Mouse (Mus musculus) myocyte (in vitro differentiated cells): ENCODE measurements around the gene Wnt8b. TPM values are rescaled to one million over a fixed set of nuclear protein-coding genes. Genes with fewer than 3 reads are reported as not detected.

ENCODE experiments used
- H3K27me3 ChIP-seq: one replicate; pipeline ENCODE4 v1.6.1; 2011; ENCODE audit not compliant: control insufficient read depth, insufficient read depth, insufficient read length
- H3K36me3 ChIP-seq: one replicate; pipeline ENCODE4 v1.6.1; 2011; ENCODE audit not compliant: control insufficient read depth, insufficient read depth
- H3K4me2 ChIP-seq: one replicate; pipeline ENCODE4 v1.6.1; 2011; ENCODE audit warnings: low read depth, control low read depth
- H3K4me3 ChIP-seq: one replicate; pipeline ENCODE4 v1.5.1; 2011; ENCODE audit warnings: mild to moderate bottlenecking, control low read depth, moderate library complexity
- H3K79me2 ChIP-seq: one replicate; pipeline ENCODE4 v1.6.1; 2011; ENCODE audit not compliant: control insufficient read depth, insufficient read depth
- H3ac ChIP-seq: one replicate; pipeline ENCODE4 v1.6.1; 2011; ENCODE audit not compliant: control insufficient read depth, insufficient read length
- CEBPB ChIP-seq: IDR thresholded peaks from 2 replicates; pipeline ENCODE4 v1.6.1; 2011; ENCODE audit warnings: mild to moderate bottlenecking, moderate library complexity; ENCODE audit not compliant: poor library complexity, insufficient read depth, severe bottlenecking
- E2F4 ChIP-seq: IDR thresholded peaks from one replicate; pipeline ENCODE4 v1.6.1; 2011; ENCODE audit warnings: mild to moderate bottlenecking, control low read depth, moderate library complexity; ENCODE audit not compliant: insufficient read depth
- MAX ChIP-seq: IDR thresholded peaks from one replicate; pipeline ENCODE4 v1.6.1; 2011; ENCODE audit warnings: low read depth, mild to moderate bottlenecking, control low read depth
- MYOD1 ChIP-seq, 3 experiments: IDR thresholded peaks; one replicate each; pipeline ENCODE4 v1.6.1; 2011; ENCODE audit warnings: control low read depth in 2 of 3, low read depth in 2 of 3, mild to moderate bottlenecking in 2 of 3, moderate library complexity in 1 of 3; ENCODE audit not compliant: insufficient read length in 2 of 3, control insufficient read depth in 1 of 3
- MYOG ChIP-seq, 3 experiments: IDR thresholded peaks; one replicate each; pipeline ENCODE4 v1.6.1; 2011; ENCODE audit warnings: control low read depth in 2 of 3, low read depth in 2 of 3, mild to moderate bottlenecking in 2 of 3; ENCODE audit not compliant: insufficient read length in 2 of 3, control insufficient read depth in 1 of 3, insufficient read depth in 1 of 3
- POLR2A ChIP-seq: IDR thresholded peaks from one replicate; pipeline ENCODE4 v1.6.1; 2011; ENCODE audit warnings: low read depth, mild to moderate bottlenecking, control low read depth, moderate library complexity; ENCODE audit not compliant: insufficient read length
- POLR2AphosphoS2 ChIP-seq: IDR thresholded peaks from one replicate; pipeline ENCODE4 v1.6.1; 2011; ENCODE audit warnings: low read depth, control low read depth; ENCODE audit not compliant: insufficient read length
- REST ChIP-seq: IDR thresholded peaks from one replicate; pipeline ENCODE4 v1.6.1; 2011; ENCODE audit warnings: mild to moderate bottlenecking, control low read depth, moderate library complexity; ENCODE audit not compliant: insufficient read depth, insufficient read length
- SRF ChIP-seq: IDR thresholded peaks from one replicate; pipeline ENCODE4 v1.6.1; 2011; ENCODE audit warnings: low read depth; ENCODE audit not compliant: control insufficient read depth, insufficient read length
- TCF12 ChIP-seq: IDR thresholded peaks from one replicate; pipeline ENCODE4 v1.6.1; 2011; ENCODE audit warnings: mild to moderate bottlenecking, control low read depth; ENCODE audit not compliant: poor library complexity, insufficient read depth, severe bottlenecking
- TCF3 ChIP-seq: IDR thresholded peaks from one replicate; pipeline ENCODE4 v1.6.1; 2011; ENCODE audit warnings: low read depth, control low read depth; ENCODE audit not compliant: insufficient read length
- USF1 ChIP-seq: IDR thresholded peaks from one replicate; pipeline ENCODE4 v1.6.1; 2011; ENCODE audit warnings: low read depth, mild to moderate bottlenecking, control low read depth, moderate library complexity
- polyA plus RNA-seq: library from polyadenylated mRNA; unstranded; fragments of >200 nt; fragmentation: generic; extraction: Trizol; gene quantifications from one replicate; pipeline ENCODE4 v1.2.1, GENCODE M21; 2012; ENCODE audit warnings: missing spikeins

The Wnt8b gene
- polyA plus RNA-seq, 1 experiment: not detected

DNA sequence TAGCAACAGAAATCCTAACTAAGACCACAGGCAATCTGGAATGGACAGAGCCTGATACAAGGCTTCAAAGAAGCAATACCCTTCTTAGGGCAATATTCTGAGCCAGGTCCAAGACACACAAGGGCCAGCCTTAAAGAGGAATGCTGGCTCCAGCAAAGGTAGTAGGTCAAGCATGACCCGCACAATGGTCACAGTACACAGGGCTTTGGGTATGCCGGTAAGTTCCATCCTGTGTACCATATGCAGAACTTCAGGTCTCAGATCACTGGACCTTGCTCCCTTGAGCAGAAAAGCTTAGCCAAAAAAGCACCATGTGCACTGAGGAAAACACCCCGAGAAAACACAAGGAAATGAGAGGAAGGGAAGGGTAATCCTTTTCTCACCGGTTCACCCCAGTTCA lies 60.0 kb downstream of the Wnt8b start:
- no peak overlapping the region for H3K4me2 ChIP-seq
- peaks cover 18% of the 10 kb centered on the region for H3K36me3 ChIP-seq
- peaks cover 24% of the 10 kb centered on the region for H3K79me2 ChIP-seq
- no peak overlapping the region for H3K4me3 ChIP-seq
- TF ChIP-seq POLR2AphosphoS2 (no peak), MYOG (IDR thresholded peaks at IDR 0.05; ENCODE audit: control insufficient read depth in 1 of 3, insufficient read depth in 1 of 3, insufficient read length in 2 of 3, low read depth in 2 of 3) (no peak), MYOD1 (IDR thresholded peaks at IDR 0.05; ENCODE audit: control insufficient read depth in 1 of 3, insufficient read length in 2 of 3, low read depth in 2 of 3) (no peak), TCF3 (no peak), MAX (no peak)
- H3ac ChIP-seq: no peak overlapping the region
- no peaks in the 10 kb centered on the region for H3K27me3 ChIP-seq

DNA sequence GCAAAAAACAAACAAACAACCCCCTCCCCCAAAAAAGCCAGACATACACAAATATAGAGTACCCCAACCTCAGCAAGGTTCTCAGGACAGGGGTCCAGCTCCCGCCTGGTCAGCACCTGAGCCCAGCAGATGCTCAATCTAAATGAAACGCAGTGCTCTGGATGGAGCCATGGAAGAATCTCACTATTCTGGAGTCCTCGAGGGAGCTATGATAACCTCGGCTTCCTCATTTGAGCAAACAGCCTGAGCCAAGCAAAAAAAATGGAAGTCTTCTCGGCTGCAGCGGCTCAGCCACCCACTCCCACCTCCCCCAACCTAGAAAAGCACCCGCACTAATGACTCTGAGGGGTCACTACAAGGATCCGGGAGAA lies 61.2 kb downstream of the Wnt8b start:
- Histone ChIP-seq H3K79me2 (peaks cover 24% of the 10 kb centered on the region), H3K4me2 (peak overlapping the region; percentile 90), H3K27me3 (no peaks in the 10 kb centered on the region), H3ac (peak overlapping the region; percentile 97), H3K4me3 (peak overlapping the region; percentile 99), H3K36me3 (peaks cover 7% of the 10 kb centered on the region)
- TF ChIP-seq TCF3 (no peak), MAX (no peak), TCF12 (no peak), CEBPB (no peak), POLR2A (no peak), USF1 (no peak), POLR2AphosphoS2 (no peak), MYOG (IDR thresholded peaks at IDR 0.05; ENCODE audit: control insufficient read depth in 1 of 3, insufficient read depth in 1 of 3, insufficient read length in 2 of 3, low read depth in 2 of 3) (no peak), E2F4 (no peak)

DNA sequence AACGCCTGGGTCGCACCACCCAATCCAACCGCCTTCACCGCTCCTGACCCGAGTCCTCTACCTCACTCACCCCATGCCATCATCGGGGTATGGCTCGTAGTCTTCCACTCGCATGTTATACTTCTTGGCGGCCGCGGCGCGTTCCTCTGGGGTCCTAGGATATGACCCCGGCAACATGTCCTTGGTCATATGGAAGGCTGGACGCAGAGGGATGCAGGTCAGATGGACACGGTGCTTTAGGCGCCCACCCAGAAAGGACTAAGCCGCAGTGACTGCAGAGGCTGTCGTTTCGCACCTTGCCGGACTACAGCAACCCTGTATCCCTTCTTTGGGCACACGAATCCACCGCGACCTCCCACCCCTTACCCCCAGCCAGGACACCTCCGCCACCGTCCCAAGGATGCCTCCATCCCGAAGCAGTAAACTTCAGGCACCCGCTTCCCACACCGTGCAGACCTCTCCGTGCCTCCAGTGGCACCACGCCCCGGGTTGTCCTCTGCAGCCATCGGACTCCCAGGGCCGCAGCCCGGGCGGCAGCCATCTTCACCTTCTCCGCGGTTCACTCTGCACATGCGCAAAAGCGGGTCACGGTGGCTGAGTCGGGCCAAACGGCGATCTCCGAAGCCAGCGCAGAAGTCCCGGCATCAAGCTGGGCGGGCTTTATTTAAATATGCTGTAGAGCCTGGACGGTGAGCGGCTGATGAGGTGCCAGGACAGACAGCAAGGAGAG lies 61.8 kb downstream of the Wnt8b start, which contains the start of gene Ndufb8:
Gene Ndufb8 (minus strand): TSS at position 580 of the 730 bp plus-strand sequence.
- H3K79me2 ChIP-seq: peaks cover 24% of the 10 kb centered on the region
- H3K36me3 ChIP-seq: peaks cover 2% of the 10 kb centered on the region
- peak within 1 kb of the TSS; percentile 90 for H3K4me2 ChIP-seq
- peak within 1 kb of the TSS; percentile 97 for H3ac ChIP-seq
- H3K4me3 ChIP-seq: peak within 1 kb of the TSS; percentile 99
- TF ChIP-seq MAX (no peak), SRF (no peak), TCF3 (no peak), POLR2A (peak; percentile 94), MYOD1 (IDR thresholded peaks at IDR 0.05; ENCODE audit: control insufficient read depth in 1 of 3, insufficient read length in 2 of 3, low read depth in 2 of 3) (peak in 1 of 3 experiments; percentile 21), MYOG (IDR thresholded peaks at IDR 0.05; ENCODE audit: control insufficient read depth in 1 of 3, insufficient read depth in 1 of 3, insufficient read length in 2 of 3, low read depth in 2 of 3) (no peak), USF1 (no peak), POLR2AphosphoS2 (peak; percentile 88), E2F4 (peak; percentile 84), TCF12 (no peak), CEBPB (no peak), REST (no peak)
- no peaks in the 10 kb centered on the region for H3K27me3 ChIP-seq

DNA sequence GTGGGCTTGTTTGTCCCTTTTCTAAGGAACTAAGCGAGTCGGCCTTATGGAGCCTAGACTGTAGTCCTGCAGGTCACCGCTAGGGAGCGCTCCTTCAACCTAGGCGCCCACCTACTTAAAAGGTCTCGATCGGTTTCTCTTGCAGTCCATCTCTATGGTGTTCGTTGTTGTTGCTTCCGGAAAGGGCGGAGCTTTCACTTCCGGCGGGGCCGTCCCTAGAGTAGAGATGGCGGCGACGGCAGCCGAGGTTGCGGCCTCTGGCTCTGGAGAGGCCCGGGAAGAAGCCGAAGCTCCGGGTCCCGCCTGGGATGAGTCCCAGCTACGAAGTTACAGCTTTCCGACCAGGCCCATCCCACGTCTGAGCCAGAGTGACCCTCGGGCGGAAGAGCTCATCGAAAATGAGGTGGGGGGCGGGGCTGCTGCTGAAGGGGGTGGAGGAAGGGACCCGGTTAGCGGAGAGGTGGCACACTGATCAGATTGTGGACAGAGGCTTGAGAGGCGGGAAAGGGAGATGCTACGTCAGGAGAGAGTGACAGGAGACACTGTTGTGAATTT lies 69.5 kb downstream of the Wnt8b start, which contains the start of gene Hif1an:
Gene Hif1an (plus strand): TSS at position 199 of the 555 bp plus-strand sequence.
- Histone ChIP-seq H3ac (peak within 1 kb of the TSS; percentile 10), H3K36me3 (peaks cover 22% of the 10 kb centered on the region), H3K27me3 (no peaks in the 10 kb centered on the region), H3K4me2 (peak within 1 kb of the TSS; percentile 99), H3K4me3 (peak within 1 kb of the TSS; percentile 71), H3K79me2 (peaks cover 27% of the 10 kb centered on the region)
- TF ChIP-seq MAX (no peak), POLR2AphosphoS2 (peak; percentile 50), SRF (peak; percentile 71), POLR2A (peak; percentile 65)

Other genes with a start within 250 kb of the Wnt8b start
- 868 TPM for gene Scd2, start 199.8 kb upstream of the Wnt8b start, polyA plus RNA-seq
- 0.16 TPM for gene Scd4, start 160.4 kb upstream of the Wnt8b start, polyA plus RNA-seq
- 347 TPM for gene Scd1, start 85.6 kb upstream of the Wnt8b start, polyA plus RNA-seq
- gene Sec31b, start 52.4 kb downstream of the Wnt8b start, polyA plus RNA-seq: 0.02 TPM
- not detected for gene Gm20538, start 59.4 kb downstream of the Wnt8b start, polyA plus RNA-seq
- 648 TPM for gene Ndufb8, start 62.0 kb downstream of the Wnt8b start, polyA plus RNA-seq
- gene Hif1an, start 69.4 kb downstream of the Wnt8b start, polyA plus RNA-seq: 31.9 TPM